Mouse (Mus musculus): Measurements from ENCODE around the gene Cyfip1.
A peak's percentile ranks its signal among the peaks of the same experiment; 100 is the strongest.

DNA sequence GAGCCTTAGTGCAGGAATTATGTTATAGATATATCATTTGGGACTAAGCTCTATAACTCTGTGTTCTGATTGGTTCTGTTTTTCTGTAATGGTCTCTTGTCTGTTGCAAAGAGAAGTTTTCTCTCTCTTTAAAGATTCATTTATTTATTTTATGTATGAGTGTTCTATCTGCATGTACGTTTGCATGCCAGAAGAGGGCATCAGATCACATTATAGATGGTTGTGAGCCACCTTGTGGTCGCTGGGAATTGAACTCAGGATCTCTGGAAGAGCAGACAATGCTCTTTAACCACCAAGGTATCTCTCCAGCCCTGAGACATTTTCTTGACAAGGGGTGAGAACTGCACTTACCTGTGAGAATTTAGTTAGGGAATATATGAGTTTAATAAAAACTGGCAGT is 63.9 kb downstream of the Cyfip1 start:
- TF ChIP-seq CTCF (IDR thresholded peaks at IDR 0.05) (peak; percentile 29; the same call in 1 of the 2 replicates), EP300 (IDR thresholded peaks at IDR 0.05) (no peak)
